Mouse (Mus musculus) lung, embryonic 15.5 days (tissue): ENCODE data around the gene Rnf6. TPM values are rescaled to one million over a fixed set of nuclear protein-coding genes. Genes with fewer than 3 reads are reported as not detected.

Source experiments
- ATAC-seq: fragments of 200-750 bp; cut with Nextera tagmentation; 2 replicates; pipeline ENCODE4 v1.8.0; 2017; ENCODE audit warnings: moderate number of reproducible peaks, borderline replicate concordance; ENCODE audit not compliant: low FRiP score, low TSS enrichment; ENCODE audit errors: extremely low read depth
- H3K27ac ChIP-seq: fragments of 300-500 bp; sonication (generic); 2 replicates; pipeline ENCODE4 v1.5.1; 2015; ENCODE audit warnings: moderate library complexity, mild to moderate bottlenecking, inconsistent platforms
- H3K27me3 ChIP-seq: fragments of 300-500 bp; sonication (generic); 2 replicates; pipeline ENCODE4 v1.6.1; 2015; ENCODE audit warnings: inconsistent platforms
- H3K36me3 ChIP-seq: fragments of 300-500 bp; sonication (generic); 2 replicates; pipeline ENCODE4 v1.6.1; 2015; ENCODE audit warnings: inconsistent platforms
- H3K4me1 ChIP-seq: fragments of 300-500 bp; sonication (generic); 2 replicates; pipeline ENCODE4 v1.6.1; 2015; ENCODE audit warnings: inconsistent platforms
- H3K4me2 ChIP-seq: fragments of 300-500 bp; sonication (generic); 2 replicates; pipeline ENCODE4 v1.6.1; 2015; ENCODE audit warnings: inconsistent platforms, mild to moderate bottlenecking, moderate library complexity
- H3K4me3 ChIP-seq: fragments of 300-500 bp; sonication (generic); 2 replicates; pipeline ENCODE4 v1.5.1; 2015; ENCODE audit warnings: mild to moderate bottlenecking, inconsistent platforms
- H3K9ac ChIP-seq: fragments of 300-500 bp; sonication (generic); 2 replicates; pipeline ENCODE4 v1.6.1; 2015; ENCODE audit warnings: inconsistent platforms
- H3K9me3 ChIP-seq: fragments of 300-500 bp; sonication (generic); 2 replicates; pipeline ENCODE4 v1.6.1; 2016; ENCODE audit warnings: inconsistent platforms
- WGBS: fragments of 180-500 bp; shearing (Covaris S2); methylation state at CpG from one replicate; pipeline ENCODE4 v1.1.7; 2015; 5-methylcytosine and 5-hydroxymethylcytosine counted together
- polyA plus RNA-seq: library from polyadenylated mRNA; unstranded; fragments of >200 nt; fragmentation: Nextera tagmentation; extraction: Ambion mirVana; gene quantifications from 2 replicates; pipeline ENCODE4 v1.2.1, GENCODE M21; 2015

Gene Rnf6
- polyA plus RNA-seq: 42.4 and 51.7 TPM in 2 replicates

- peaks cover 23% of the 10 kb centered on the region for H3K36me3 ChIP-seq
- ATAC-seq: peak; percentile 100
- H3K4me3 ChIP-seq: peak within 1 kb of the TSS; percentile 85
- peak within 1 kb of the TSS; percentile 85 for H3K9ac ChIP-seq
- under 1% methylated on average over 63 of the region's 67 CpGs for WGBS
- peak within 1 kb of the TSS; percentile 99 for H3K27ac ChIP-seq
- H3K9me3 ChIP-seq: no peaks in the 10 kb centered on the region
- no peaks in the 10 kb centered on the region for H3K27me3 ChIP-seq
- peaks cover 8% of the 10 kb centered on the region for H3K4me1 ChIP-seq
- peak within 1 kb of the TSS; percentile 63 for H3K4me2 ChIP-seq
These were observed at the start of gene Rnf6 for GRCm38 (mm10) chr5:146220879-146221714. Rnf6 (minus strand) TSS chr5:146221555.

GRCm38 (mm10) chr5:146270593-146270992 is 49.2 kb upstream of the Rnf6 start:
- WGBS: 83% methylated on average over 9 of the region's 9 CpGs
- H3K9me3 ChIP-seq: no peaks in the 10 kb centered on the region

GRCm38 (mm10) chr5:146267776-146268175 is 46.4 kb upstream of the Rnf6 start:
- WGBS: 87% methylated on average over 7 of the region's 7 CpGs
- no peak overlapping the region for H3K27ac ChIP-seq
- H3K4me3 ChIP-seq: no peak overlapping the region
- no peaks in the 10 kb centered on the region for H3K27me3 ChIP-seq
- H3K9me3 ChIP-seq: no peaks in the 10 kb centered on the region
- no peaks in the 10 kb centered on the region for H3K4me1 ChIP-seq
- ATAC-seq: no peak
- no peak overlapping the region for H3K9ac ChIP-seq
- no peak overlapping the region for H3K4me2 ChIP-seq
- H3K36me3 ChIP-seq: peaks cover 12% of the 10 kb centered on the region

More at GRCm38 (mm10) chr5:146270593-146270992, 49.2 kb upstream of the Rnf6 start:
- Histone ChIP-seq H3K4me3 (no peak overlapping the region), H3K27me3 (no peaks in the 10 kb centered on the region), H3K9ac (no peak overlapping the region), H3K36me3 (peaks cover 12% of the 10 kb centered on the region), H3K27ac (no peak overlapping the region), H3K4me1 (no peaks in the 10 kb centered on the region), H3K4me2 (no peak overlapping the region)
- no peak for ATAC-seq

- Histone ChIP-seq H3K4me1 (no peaks in the 10 kb centered on the region), H3K27me3 (no peaks in the 10 kb centered on the region), H3K27ac (no peak overlapping the region), H3K4me3 (no peak overlapping the region), H3K9ac (no peak overlapping the region), H3K9me3 (no peaks in the 10 kb centered on the region), H3K4me2 (no peak overlapping the region), H3K36me3 (peaks cover 12% of the 10 kb centered on the region)
- WGBS: 73% methylated on average over 6 of the region's 6 CpGs
- ATAC-seq: no peak
These were observed 44.7 kb upstream of the Rnf6 start for GRCm38 (mm10) chr5:146265934-146266591.

- Histone ChIP-seq H3K27ac (no peak overlapping the region), H3K27me3 (no peaks in the 10 kb centered on the region), H3K36me3 (peaks cover 5% of the 10 kb centered on the region; the same call in 1 of the 2 replicates), H3K4me2 (no peak overlapping the region), H3K9me3 (no peaks in the 10 kb centered on the region), H3K4me1 (no peaks in the 10 kb centered on the region), H3K9ac (no peak overlapping the region), H3K4me3 (no peak overlapping the region)
- no peak for ATAC-seq
- WGBS: 47% methylated on average over 9 of the region's 9 CpGs
These were observed 38.6 kb upstream of the Rnf6 start for GRCm38 (mm10) chr5:146260003-146260402.

GRCm38 (mm10) chr5:146253644-146254043 is 32.3 kb upstream of the Rnf6 start:
- Histone ChIP-seq H3K27ac (no peak overlapping the region), H3K4me2 (no peak overlapping the region), H3K27me3 (no peaks in the 10 kb centered on the region), H3K4me3 (no peak overlapping the region), H3K9ac (no peak overlapping the region), H3K36me3 (peaks cover 1% of the 10 kb centered on the region; the same call in 1 of the 2 replicates), H3K9me3 (no peaks in the 10 kb centered on the region), H3K4me1 (peaks cover 24% of the 10 kb centered on the region)
- WGBS: 77% methylated on average over 5 of the region's 5 CpGs
- ATAC-seq: no peak

GRCm38 (mm10) chr5:146251663-146252429 is 30.5 kb upstream of the Rnf6 start:
- 42% methylated on average over 5 of the region's 5 CpGs for WGBS
- Histone ChIP-seq H3K36me3 (no peaks in the 10 kb centered on the region), H3K9ac (no peak overlapping the region), H3K9me3 (no peaks in the 10 kb centered on the region), H3K27me3 (no peaks in the 10 kb centered on the region), H3K27ac (peak overlapping the region; percentile 19), H3K4me2 (no peak overlapping the region), H3K4me1 (peaks cover 25% of the 10 kb centered on the region), H3K4me3 (no peak overlapping the region)
- no peak for ATAC-seq

GRCm38 (mm10) chr5:146250369-146251075 is 29.2 kb upstream of the Rnf6 start:
- no peak overlapping the region for H3K4me3 ChIP-seq
- H3K4me2 ChIP-seq: no peak overlapping the region

GRCm38 (mm10) chr5:146248746-146249145 is 27.4 kb upstream of the Rnf6 start:
- H3K4me1 ChIP-seq: peaks cover 25% of the 10 kb centered on the region
- H3K4me3 ChIP-seq: no peak overlapping the region
- H3K27me3 ChIP-seq: no peaks in the 10 kb centered on the region
- no peaks in the 10 kb centered on the region for H3K36me3 ChIP-seq
- no peak overlapping the region for H3K4me2 ChIP-seq
- no peak for ATAC-seq
- no peaks in the 10 kb centered on the region for H3K9me3 ChIP-seq
- 61% methylated on average over 10 of the region's 10 CpGs for WGBS
- no peak overlapping the region for H3K9ac ChIP-seq
- H3K27ac ChIP-seq: no peak overlapping the region

More at GRCm38 (mm10) chr5:146250369-146251075, 29.2 kb upstream of the Rnf6 start:
- 63% methylated on average over 12 of the region's 12 CpGs for WGBS
- Histone ChIP-seq H3K27ac (no peak overlapping the region), H3K9ac (no peak overlapping the region), H3K27me3 (no peaks in the 10 kb centered on the region), H3K4me1 (peaks cover 25% of the 10 kb centered on the region), H3K9me3 (no peaks in the 10 kb centered on the region), H3K36me3 (no peaks in the 10 kb centered on the region)
- ATAC-seq: peak; percentile 52; the same call in 1 of the 2 replicates

- Histone ChIP-seq H3K27ac (no peak overlapping the region), H3K4me3 (no peak overlapping the region), H3K36me3 (no peaks in the 10 kb centered on the region), H3K27me3 (no peaks in the 10 kb centered on the region), H3K4me2 (no peak overlapping the region), H3K9ac (no peak overlapping the region), H3K4me1 (peaks cover 25% of the 10 kb centered on the region), H3K9me3 (no peaks in the 10 kb centered on the region)
- 70% methylated on average over 5 of the region's 5 CpGs for WGBS
- no peak for ATAC-seq
These were observed 26.4 kb upstream of the Rnf6 start for GRCm38 (mm10) chr5:146247709-146248108.

- Histone ChIP-seq H3K4me3 (no peak overlapping the region), H3K36me3 (no peaks in the 10 kb centered on the region), H3K27me3 (no peaks in the 10 kb centered on the region), H3K4me1 (peaks cover 14% of the 10 kb centered on the region; the same call in 1 of the 2 replicates), H3K4me2 (no peak overlapping the region), H3K9me3 (no peaks in the 10 kb centered on the region), H3K27ac (no peak overlapping the region), H3K9ac (no peak overlapping the region)
- ATAC-seq: no peak
- 90% methylated on average over 1 of the region's 1 CpGs for WGBS
These were observed 25.0 kb upstream of the Rnf6 start for GRCm38 (mm10) chr5:146246386-146246785.
